Mouse (Mus musculus) spleen, adult 2 months (tissue): ENCODE measurements around the gene Sema5a.

Experiments used
- CTCF ChIP-seq: fragments of 200-500 bp; IDR thresholded peaks from 2 replicates; pipeline ENCODE4 v1.5.1; 2011; ENCODE audit warnings: mild to moderate bottlenecking, inconsistent platforms; ENCODE audit not compliant: insufficient read depth, insufficient read length, insufficient replicate concordance; ENCODE audit errors: extremely low read depth
- POLR2A ChIP-seq: fragments of 200-500 bp; IDR thresholded peaks from 2 replicates; pipeline ENCODE4 v1.6.1; 2011; ENCODE audit warnings: low read depth, low read length, inconsistent platforms

DNA sequence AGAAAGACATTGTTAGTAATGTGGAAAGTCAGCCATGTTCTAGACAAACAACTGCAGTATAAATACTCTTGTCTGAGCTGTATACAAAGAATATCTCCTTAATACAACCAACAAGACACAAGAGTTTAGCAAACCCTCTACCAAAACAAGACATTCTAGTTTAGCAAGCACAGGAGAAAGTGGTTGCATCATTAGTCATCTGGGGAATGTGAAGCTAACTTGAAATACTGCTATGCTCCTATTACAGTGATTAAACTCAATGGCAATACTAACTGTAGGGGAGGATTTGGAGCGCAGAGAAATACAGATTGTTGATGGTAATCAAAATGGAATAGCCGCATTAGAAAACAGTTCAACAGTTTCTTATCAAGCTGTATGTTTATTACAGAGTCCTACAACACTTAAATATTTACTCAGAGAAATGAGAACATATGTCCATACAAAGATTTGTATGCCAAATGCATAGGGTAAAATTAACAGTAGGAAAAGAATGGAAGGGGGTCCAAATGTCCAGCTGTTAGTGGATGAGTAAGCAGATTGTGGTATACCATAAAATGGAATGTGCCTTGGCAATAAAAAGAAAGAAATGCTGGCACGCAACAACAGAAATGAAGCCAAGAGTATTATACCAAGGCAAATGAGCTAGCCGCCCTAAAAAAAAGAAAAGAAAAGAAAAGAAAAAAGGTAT is 472.8 kb downstream of the Sema5a start:
- TF ChIP-seq CTCF (no peak), POLR2A (no peak)
